Mouse (Mus musculus) megakaryocyte progenitor cell, adult 5-6 weeks (primary cell): Measurements from ENCODE around the gene Nlrp1b. TPM values are rescaled to one million over a fixed set of nuclear protein-coding genes. Genes with fewer than 3 reads are reported as not detected.
A peak's percentile ranks its signal among the peaks of the same experiment; 100 is the strongest.

ENCODE experiments used
- ATAC-seq: replicated peaks from 2 replicates; pipeline ENCODE4 v1.8.0; 2016; ENCODE audit warnings: mild to moderate bottlenecking, moderate TSS enrichment, inconsistent platforms; ENCODE audit not compliant: poor library complexity
- total RNA-seq, 2 experiments: library from RNA; stranded (forward) in 1 of 2; stranded (reverse) in 1 of 2; fragments of 157-497, 149-512 nt in 1 of 2; fragments of 200-1000 nt in 1 of 2; gene quantifications; 2 replicates each; pipeline versions ENCODE4 v1.2.3 to v1.2.4; 2015 to 2017

Gene Nlrp1b
- 0.35 and 0.68 TPM in 2 replicates for total RNA-seq (2015)
- 0.25 and 0.30 TPM in 2 replicates for total RNA-seq (2017)

GRCm38 (mm10) chr11:71230684-71231480 is at the start of gene Nlrp1b:
Gene Nlrp1b (minus strand): TSS chr11:71230733.
- peak; percentile 99 for ATAC-seq

- ATAC-seq = no peak
These were observed 30.5 kb upstream of the Nlrp1b start for GRCm38 (mm10) chr11:71261036-71261435.

GRCm38 (mm10) chr11:71251333-71251732 is 20.8 kb upstream of the Nlrp1b start:
- ATAC-seq = peak; percentile 99

GRCm38 (mm10) chr11:71224614-71225013 is 5.9 kb downstream of the Nlrp1b start:
- peak; percentile 58; the same call in 1 of the 2 replicates for ATAC-seq

- ATAC-seq = 0 out of 2 replicates have a peak, but pooled peaks have one; percentile 14
These were observed 27.8 kb downstream of the Nlrp1b start for GRCm38 (mm10) chr11:71202703-71203102.

GRCm38 (mm10) chr11:71199349-71199748 is 31.2 kb downstream of the Nlrp1b start:
- no peak for ATAC-seq

- no peak for ATAC-seq
These were observed 60.9 kb downstream of the Nlrp1b start for GRCm38 (mm10) chr11:71169633-71170032.

GRCm38 (mm10) chr11:71164139-71164538 is 66.4 kb downstream of the Nlrp1b start:
- ATAC-seq = peak; percentile 83

- peak; percentile 83 for ATAC-seq
These were observed 70.9 kb downstream of the Nlrp1b start for GRCm38 (mm10) chr11:71159439-71160136.

- ATAC-seq = no peak
These were observed 75.3 kb downstream of the Nlrp1b start for GRCm38 (mm10) chr11:71155272-71155671.

- ATAC-seq = peak; percentile 99
These were observed 85.9 kb downstream of the Nlrp1b start, which contains the start of gene Nlrp1a for GRCm38 (mm10) chr11:71144661-71145060. Gene Nlrp1a (minus strand): TSS chr11:71144704.

- no peak for ATAC-seq
These were observed 88.5 kb downstream of the Nlrp1b start for GRCm38 (mm10) chr11:71142031-71142430.

- peak; percentile 67 for ATAC-seq
These were observed 123.4 kb downstream of the Nlrp1b start for GRCm38 (mm10) chr11:71107128-71107527.

- peak; percentile 67 for ATAC-seq
These were observed 124.1 kb downstream of the Nlrp1b start for GRCm38 (mm10) chr11:71106261-71107021.

GRCm38 (mm10) chr11:71103931-71104330 is 126.6 kb downstream of the Nlrp1b start:
- no peak for ATAC-seq

Other genes with a start within 250 kb of the Nlrp1b start
- gene C1qbp, start 247.7 kb downstream of the Nlrp1b start, total RNA-seq (2015) = 642 and 695 TPM in 2 replicates
- 113 and 117 TPM in 2 replicates for gene C1qbp, start 247.7 kb downstream of the Nlrp1b start, total RNA-seq (2017)
- gene Dhx33, start 226.3 kb downstream of the Nlrp1b start, total RNA-seq (2015) = 19.3 and 23.5 TPM in 2 replicates
- gene Dhx33, start 226.3 kb downstream of the Nlrp1b start, total RNA-seq (2017) = 28.4 and 41.3 TPM in 2 replicates
- gene Mis12, start 211.1 kb downstream of the Nlrp1b start, total RNA-seq (2015) = 26.4 and 30.6 TPM in 2 replicates
- 32.4 and 40.0 TPM in 2 replicates for gene Mis12, start 211.1 kb downstream of the Nlrp1b start, total RNA-seq (2017)
- 30.7 and 33.0 TPM in 2 replicates for gene Derl2, start 210.9 kb downstream of the Nlrp1b start, total RNA-seq (2015)
- 41.4 and 43.5 TPM in 2 replicates for gene Derl2, start 210.9 kb downstream of the Nlrp1b start, total RNA-seq (2017)
- gene 6330403K07Rik, start 197.2 kb downstream of the Nlrp1b start, total RNA-seq (2015) = not detected in 2 replicates
- gene 6330403K07Rik, start 197.2 kb downstream of the Nlrp1b start, total RNA-seq (2017) = not detected in 2 replicates
- gene Nlrp1a, start 86.0 kb downstream of the Nlrp1b start, total RNA-seq (2015) = 4.9 and 5.0 TPM in 2 replicates
- 7.5 and 7.7 TPM in 2 replicates for gene Nlrp1a, start 86.0 kb downstream of the Nlrp1b start, total RNA-seq (2017)